Mouse (Mus musculus) 3134 (cell line): Measurements from ENCODE around the gene Klhl10.

Experiments used
- DNase-seq: peaks from one replicate; pipeline ENCODE4 v3.0.0-alpha.2; 2011; ENCODE audit warnings: low spot score; ENCODE audit not compliant: insufficient read length; ENCODE audit errors: extremely low read depth

Klhl10 gene

GRCm38 (mm10) chr11:100408076-100408834 lies 33.5 kb upstream of the Klhl10 start:
- DNase-seq = no peak

- DNase-seq = no peak
These were observed 32.8 kb upstream of the Klhl10 start for GRCm38 (mm10) chr11:100408835-100409462.

- DNase-seq = no peak
These were observed 32.0 kb upstream of the Klhl10 start for GRCm38 (mm10) chr11:100409686-100410085.

- DNase-seq = no peak
These were observed 30.0 kb upstream of the Klhl10 start for GRCm38 (mm10) chr11:100411736-100412135.

GRCm38 (mm10) chr11:100413541-100413940 lies 28.2 kb upstream of the Klhl10 start:
- DNase-seq = no peak

- DNase-seq = peak; percentile 89
These were observed 27.4 kb upstream of the Klhl10 start, which contains the start of gene P3h4 for GRCm38 (mm10) chr11:100414021-100414913. P3h4 (minus strand) TSS chr11:100414836.

GRCm38 (mm10) chr11:100414914-100415822 lies 26.5 kb upstream of the Klhl10 start, which contains the start of gene Fkbp10:
Fkbp10 (plus strand) TSS chr11:100415697.
- no peak for DNase-seq

GRCm38 (mm10) chr11:100421537-100421936 lies 20.2 kb upstream of the Klhl10 start:
- no peak for DNase-seq

GRCm38 (mm10) chr11:100423836-100424235 lies 17.9 kb upstream of the Klhl10 start:
- no peak for DNase-seq

- peak; percentile 61 for DNase-seq
These were observed 15.9 kb upstream of the Klhl10 start for GRCm38 (mm10) chr11:100425851-100426250.

- no peak for DNase-seq
These were observed 14.9 kb upstream of the Klhl10 start for GRCm38 (mm10) chr11:100426820-100427219.

GRCm38 (mm10) chr11:100428612-100429199 lies 13.0 kb upstream of the Klhl10 start:
- no peak for DNase-seq

GRCm38 (mm10) chr11:100430052-100430451 lies 11.7 kb upstream of the Klhl10 start:
- DNase-seq = no peak

GRCm38 (mm10) chr11:100432002-100432401 lies 9.7 kb upstream of the Klhl10 start:
- no peak for DNase-seq

GRCm38 (mm10) chr11:100435678-100436246 lies 6.0 kb upstream of the Klhl10 start:
- DNase-seq = no peak

- no peak for DNase-seq
These were observed 3.8 kb upstream of the Klhl10 start for GRCm38 (mm10) chr11:100437901-100438300.

- peak; percentile 67 for DNase-seq
These were observed 810 bp upstream of the Klhl10 start for GRCm38 (mm10) chr11:100440691-100441522.

GRCm38 (mm10) chr11:100442625-100443024 lies 908 bp downstream of the Klhl10 start:
- DNase-seq = no peak
